Comparison of ENCODE assay signal across 7 mouse cellular contexts in the genomic region with DNA sequence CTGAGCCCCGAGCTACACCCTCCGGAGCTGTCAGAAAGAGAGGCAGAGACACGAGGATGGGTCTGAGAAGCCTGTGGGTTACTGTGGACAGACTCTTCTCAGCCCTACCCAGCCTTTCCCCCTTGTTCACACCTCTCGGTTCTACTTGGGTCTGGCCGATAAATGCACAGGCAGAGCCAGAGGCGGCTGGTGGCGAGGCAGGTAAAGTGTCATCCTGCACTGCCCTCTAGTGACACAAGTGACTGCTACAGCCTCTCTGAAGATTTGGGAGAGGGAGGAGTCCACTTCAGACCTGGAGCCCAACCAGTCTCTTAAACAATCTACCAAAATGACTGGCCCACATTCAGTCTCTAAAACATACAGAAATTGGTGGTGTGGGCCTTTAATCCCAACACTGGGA. TPM values are rescaled to one million over a fixed set of nuclear protein-coding genes. Genes with fewer than 3 reads are reported as not detected.
DNase-seq lines count a peak whose midpoint lies in the region; ATAC-seq lines count a peak whose summit lies in the region.

No protein-coding gene starts in this region.

- H3K9ac ChIP-seq in hindbrain, embryonic 15.5 days = no peak overlapping the region

- DNase-seq in ZHBTc4 (ENCODE audit: low read depth, low spot score) = peak; percentile 91
- peak; percentile 93 to 94 for DNase-seq in cerebellum, postnatal 10 days
- peak; percentile 59 to 80 for DNase-seq in frontal cortex, postnatal 10 days (ENCODE audit: low spot score in 2 of 2)
- DNase-seq in layer of hippocampus, postnatal 36 days = peak; percentile 71 to 84
- DNase-seq in lung, postnatal 4 days = peak; percentile 76 to 86
- DNase-seq in right cerebral cortex, postnatal 10 days (ENCODE audit: low spot score in 2 of 2) = peak; percentile 86 to 89

- no peaks in the 10 kb centered on the region for H3K27me3 ChIP-seq in hindbrain, embryonic 15.5 days

- ATAC-seq in hindbrain, embryonic 15.5 days (ENCODE audit: low FRiP score, low read depth) = peak; percentile 24; the same call in 1 of the 2 replicates

- peaks cover 38% of the 10 kb centered on the region for H3K4me1 ChIP-seq in hindbrain, embryonic 15.5 days (replicated peaks)

- H3K36me3 ChIP-seq in hindbrain, embryonic 15.5 days = peaks cover 12% of the 10 kb centered on the region; the same call in 1 of the 2 replicates

- WGBS in hindbrain, embryonic 15.5 days = 18% methylated on average over 7 of the region's 7 CpGs

- no peak overlapping the region for H3K4me3 ChIP-seq in hindbrain, embryonic 15.5 days

- no peak overlapping the region for H3K4me2 ChIP-seq in hindbrain, embryonic 15.5 days

- no peak overlapping the region for H3K27ac ChIP-seq in hindbrain, embryonic 15.5 days (replicated peaks)

- no peaks in the 10 kb centered on the region for H3K9me3 ChIP-seq in hindbrain, embryonic 15.5 days

RNA-seq across cellular contexts. Expression of gene Cdk5rap3, which starts 6.3 kb away (rescaled TPM):
- polyA plus RNA-seq in hindbrain, embryonic 15.5 days (2015; fragmentation: Nextera tagmentation; extraction: Ambion mirVana) = 81.6 and 82.8 TPM in 2 replicates
- 10 to 100 TPM; 32.8 to 34.0 TPM for total RNA-seq in layer of hippocampus, postnatal 36 days (2021)

RNA-seq across cellular contexts. Expression of gene Prr15l, which starts 17.9 kb away (rescaled TPM):
- polyA plus RNA-seq in hindbrain, embryonic 15.5 days (2015; fragmentation: Nextera tagmentation; extraction: Ambion mirVana) = 0.35 and 0.41 TPM in 2 replicates
- not detected for total RNA-seq in layer of hippocampus, postnatal 36 days (2021)

RNA-seq across cellular contexts. Expression of gene Pnpo, which starts 33.8 kb away (rescaled TPM):
- 30.4 and 32.5 TPM in 2 replicates for polyA plus RNA-seq in hindbrain, embryonic 15.5 days (2015; fragmentation: Nextera tagmentation; extraction: Ambion mirVana)
- total RNA-seq in layer of hippocampus, postnatal 36 days (2021) = 10 to 100 TPM; 29.8 to 34.5 TPM
